Mouse (Mus musculus) heart, embryonic 11.5 days (tissue): ENCODE data around the gene Atxn1. TPM values are rescaled to one million over a fixed set of nuclear protein-coding genes. Genes with fewer than 3 reads are reported as not detected.

Experiments used
- ATAC-seq: fragments of 200-750 bp; cut with Nextera tagmentation; replicated peaks from 2 replicates; pipeline ENCODE4 v1.8.0; 2017; ENCODE audit warnings: moderate library complexity; ENCODE audit not compliant: insufficient number of reproducible peaks, low FRiP score, low TSS enrichment
- H3K27ac ChIP-seq: fragments of 300-500 bp; sonication (generic); 2 replicates; pipeline ENCODE4 v1.5.1; 2014; ENCODE audit warnings: mild to moderate bottlenecking, low read depth, low read length
- H3K27me3 ChIP-seq: fragments of 300-500 bp; sonication (generic); 2 replicates; pipeline ENCODE4 v1.6.1; 2014; ENCODE audit warnings: mild to moderate bottlenecking, low read length, mixed read lengths; ENCODE audit not compliant: control insufficient read depth, insufficient read depth
- H3K36me3 ChIP-seq: fragments of 300-500 bp; sonication (generic); 2 replicates; pipeline ENCODE4 v1.6.1; 2014; ENCODE audit warnings: mild to moderate bottlenecking, low read length, moderate library complexity, mixed read lengths; ENCODE audit not compliant: control insufficient read depth, insufficient read depth
- H3K4me1 ChIP-seq: fragments of 300-500 bp; sonication (generic); 2 replicates; pipeline ENCODE4 v1.6.1; 2014; ENCODE audit warnings: low read length; ENCODE audit not compliant: control insufficient read depth, insufficient read depth
- H3K4me2 ChIP-seq: fragments of 300-500 bp; sonication (generic); 2 replicates; pipeline ENCODE4 v1.6.1; 2014; ENCODE audit warnings: mild to moderate bottlenecking, moderate library complexity
- H3K4me3 ChIP-seq: fragments of 300-500 bp; sonication (generic); 2 replicates; pipeline ENCODE4 v1.5.1; 2014; ENCODE audit warnings: low read depth, low read length
- H3K9ac ChIP-seq: fragments of 300-500 bp; sonication (generic); 2 replicates; pipeline ENCODE4 v1.6.1; 2014; ENCODE audit warnings: mild to moderate bottlenecking, low read depth, low read length, moderate library complexity
- H3K9me3 ChIP-seq: fragments of 300-500 bp; sonication (generic); replicated peaks from 2 replicates; pipeline ENCODE4 v1.6.1; 2016; ENCODE audit warnings: low read length; ENCODE audit not compliant: control insufficient read depth
- WGBS: fragments of 180-500 bp; shearing (Covaris S2); extraction: QIAGEN DNeasy Blood & Tissue Kit; methylation state at CpG from one replicate; pipeline ENCODE4 v1.1.7; 2014; ENCODE audit not compliant: insufficient replicate concordance; 5-methylcytosine and 5-hydroxymethylcytosine counted together
- polyA plus RNA-seq: library from polyadenylated mRNA; unstranded; fragments of >200 nt; fragmentation: Nextera tagmentation; extraction: Ambion mirVana; gene quantifications from 2 replicates; pipeline ENCODE4 v1.2.1, GENCODE M21; 2014

Atxn1 gene
- polyA plus RNA-seq, 1 experiment from 2014 or later = 6.4 TPM

- no peaks in the 10 kb centered on the region for H3K27me3 ChIP-seq
- no peaks in the 10 kb centered on the region for H3K36me3 ChIP-seq
- 86% methylated on average over 5 of the region's 5 CpGs for WGBS
- H3K4me2 ChIP-seq = no peak overlapping the region
- ATAC-seq = no peak
- H3K4me3 ChIP-seq = no peak overlapping the region
- H3K9ac ChIP-seq = no peak overlapping the region
- H3K4me1 ChIP-seq = 0 out of 2 replicates have a peak, but pooled peaks cover under 1% of the 10 kb centered on the region
- no peaks in the 10 kb centered on the region for H3K9me3 ChIP-seq
- H3K27ac ChIP-seq = no peak overlapping the region
Observed at GRCm38 (mm10) chr13:45583061-45583460, 381.7 kb downstream of the Atxn1 start.

GRCm38 (mm10) chr13:45582294-45582693 is 382.5 kb downstream of the Atxn1 start:
- Histone ChIP-seq H3K27me3 (no peaks in the 10 kb centered on the region), H3K27ac (no peak overlapping the region), H3K9ac (no peak overlapping the region), H3K4me3 (no peak overlapping the region), H3K9me3 (no peaks in the 10 kb centered on the region), H3K4me1 (peaks cover 6% of the 10 kb centered on the region; the same call in 1 of the 2 replicates), H3K4me2 (no peak overlapping the region), H3K36me3 (no peaks in the 10 kb centered on the region)
- ATAC-seq = no peak
- 78% methylated on average over 12 of the region's 12 CpGs for WGBS

GRCm38 (mm10) chr13:45579751-45580150 is 385.1 kb downstream of the Atxn1 start:
- Histone ChIP-seq H3K4me3 (no peak overlapping the region), H3K4me1 (peaks cover 6% of the 10 kb centered on the region; the same call in 1 of the 2 replicates), H3K27ac (no peak overlapping the region), H3K27me3 (no peaks in the 10 kb centered on the region), H3K9ac (no peak overlapping the region), H3K9me3 (no peaks in the 10 kb centered on the region), H3K36me3 (no peaks in the 10 kb centered on the region), H3K4me2 (no peak overlapping the region)
- 72% methylated on average over 3 of the region's 3 CpGs for WGBS
- no peak for ATAC-seq

DNA sequence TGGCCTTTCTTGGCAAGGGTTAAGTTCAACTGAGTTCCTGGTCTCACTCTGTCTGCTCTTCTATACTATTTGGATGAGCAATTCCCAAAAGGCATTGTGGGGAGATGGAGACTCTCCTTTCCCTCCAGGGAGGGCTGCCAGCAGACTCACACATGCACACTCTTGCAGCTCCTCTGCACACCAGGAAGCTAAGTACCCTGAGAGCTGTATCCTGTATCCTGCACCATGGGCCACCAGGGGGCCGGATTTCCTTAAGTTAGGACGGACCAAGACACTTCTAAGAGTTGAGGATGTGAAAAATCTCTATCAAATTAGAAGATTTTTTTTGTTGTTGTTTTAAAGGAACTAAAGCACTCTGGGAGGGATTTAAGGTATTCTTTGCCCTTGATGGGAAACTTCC is 387.0 kb downstream of the Atxn1 start:
- Histone ChIP-seq H3K36me3 (no peaks in the 10 kb centered on the region), H3K9ac (no peak overlapping the region), H3K4me3 (no peak overlapping the region), H3K4me2 (no peak overlapping the region), H3K4me1 (peaks cover 6% of the 10 kb centered on the region; the same call in 1 of the 2 replicates), H3K27me3 (no peaks in the 10 kb centered on the region), H3K27ac (no peak overlapping the region), H3K9me3 (no peaks in the 10 kb centered on the region)
- no peak for ATAC-seq
- WGBS = 39% methylated on average over 2 of the region's 2 CpGs

GRCm38 (mm10) chr13:45577366-45577765 is 387.4 kb downstream of the Atxn1 start:
- no peaks in the 10 kb centered on the region for H3K36me3 ChIP-seq
- no peak for ATAC-seq
- WGBS = 44% methylated on average over 5 of the region's 5 CpGs
- H3K9me3 ChIP-seq = no peaks in the 10 kb centered on the region
- no peak overlapping the region for H3K4me2 ChIP-seq
- no peak overlapping the region for H3K27ac ChIP-seq
- H3K4me1 ChIP-seq = peaks cover 6% of the 10 kb centered on the region; the same call in 1 of the 2 replicates
- no peak overlapping the region for H3K9ac ChIP-seq
- no peak overlapping the region for H3K4me3 ChIP-seq
- no peaks in the 10 kb centered on the region for H3K27me3 ChIP-seq

DNA sequence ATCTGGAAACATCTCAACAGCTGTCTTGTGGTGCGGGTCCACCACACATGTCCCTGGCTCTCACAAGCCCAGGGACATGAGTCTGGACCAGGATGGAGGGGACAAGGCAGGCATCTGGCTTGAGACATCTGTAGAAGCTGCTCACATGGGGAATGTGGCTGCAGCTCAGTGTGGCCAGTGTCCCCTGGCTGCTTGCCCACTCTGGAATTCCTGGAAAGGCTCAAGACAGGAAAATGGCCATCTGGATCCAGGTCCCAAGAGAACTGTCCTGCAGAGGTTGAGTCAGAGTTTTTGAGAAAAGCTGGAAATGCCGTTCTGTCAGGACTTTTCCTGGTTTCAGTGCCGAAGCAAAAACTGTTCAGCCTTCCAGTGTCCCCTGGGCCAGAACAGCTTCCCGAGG is 388.6 kb downstream of the Atxn1 start:
- 63% methylated on average over 4 of the region's 4 CpGs for WGBS
- peak overlapping the region; percentile 34; the same call in 1 of the 2 replicates for H3K9ac ChIP-seq
- peak overlapping the region; percentile 16; the same call in 1 of the 2 replicates for H3K4me2 ChIP-seq
- no peaks in the 10 kb centered on the region for H3K9me3 ChIP-seq
- ATAC-seq = 0 out of 2 replicates have a peak, but pooled peaks have one; percentile 29
- H3K4me1 ChIP-seq = peaks cover 9% of the 10 kb centered on the region
- no peaks in the 10 kb centered on the region for H3K36me3 ChIP-seq
- H3K27ac ChIP-seq = peak overlapping the region; percentile 80
- no peak overlapping the region for H3K4me3 ChIP-seq
- H3K27me3 ChIP-seq = no peaks in the 10 kb centered on the region

DNA sequence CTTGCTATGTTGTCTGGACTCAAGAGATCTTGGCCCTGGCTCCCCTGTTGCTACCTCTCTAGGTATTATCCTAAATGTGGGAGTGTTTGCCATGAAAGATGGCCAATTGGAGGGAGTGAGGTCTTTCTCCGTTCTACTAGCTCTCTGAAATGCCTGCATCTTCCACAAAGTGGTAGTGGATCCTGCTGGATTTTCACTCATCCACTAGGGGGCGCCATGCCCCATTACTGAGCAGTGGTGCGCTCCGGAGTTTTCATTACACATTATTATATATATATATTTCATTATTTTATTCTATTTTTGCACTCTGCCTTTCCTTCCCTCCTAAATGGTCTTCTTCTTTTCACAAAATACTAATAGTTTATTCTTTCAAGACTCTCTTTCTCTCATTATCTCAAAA is 392.0 kb downstream of the Atxn1 start:
- no peak overlapping the region for H3K9ac ChIP-seq
- H3K4me1 ChIP-seq = peaks cover 6% of the 10 kb centered on the region
- H3K4me2 ChIP-seq = no peak overlapping the region
- H3K36me3 ChIP-seq = no peaks in the 10 kb centered on the region
- H3K27ac ChIP-seq = no peak overlapping the region
- no peaks in the 10 kb centered on the region for H3K9me3 ChIP-seq
- H3K27me3 ChIP-seq = no peaks in the 10 kb centered on the region
- no peak for ATAC-seq
- no peak overlapping the region for H3K4me3 ChIP-seq
- 36% methylated on average over 4 of the region's 4 CpGs for WGBS

- H3K4me1 ChIP-seq = peaks cover 3% of the 10 kb centered on the region; the same call in 1 of the 2 replicates
- H3K4me2 ChIP-seq = peak overlapping the region; percentile 45
- no peaks in the 10 kb centered on the region for H3K27me3 ChIP-seq
- WGBS = under 1% methylated on average over 6 of the region's 6 CpGs
- no peaks in the 10 kb centered on the region; the same call in none of the 2 replicates for H3K36me3 ChIP-seq
- H3K4me3 ChIP-seq = no peak overlapping the region
- H3K9me3 ChIP-seq = no peaks in the 10 kb centered on the region
- ATAC-seq = no peak
- H3K9ac ChIP-seq = no peak overlapping the region
- no peak overlapping the region for H3K27ac ChIP-seq
Observed at GRCm38 (mm10) chr13:45571795-45572262, 393.0 kb downstream of the Atxn1 start.

DNA sequence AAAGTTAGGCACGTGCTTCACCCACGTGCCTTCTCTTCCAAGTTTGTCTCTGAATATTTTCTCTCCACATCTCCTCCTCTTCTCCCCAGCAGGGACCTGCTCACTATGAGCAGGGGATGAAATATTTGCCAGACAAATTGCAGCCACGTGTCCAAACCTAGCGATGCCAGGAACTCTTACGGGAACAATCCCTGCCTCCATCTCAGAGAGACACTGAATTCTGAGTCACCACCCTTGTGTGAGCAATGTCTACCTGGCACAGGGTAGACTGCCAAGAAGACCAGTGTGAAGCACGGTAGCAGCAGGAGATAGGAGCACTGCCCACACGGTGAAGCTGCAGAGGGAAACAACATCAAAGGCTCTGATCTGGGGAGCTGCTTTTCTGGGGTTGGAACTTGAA is 394.9 kb downstream of the Atxn1 start:
- H3K27ac ChIP-seq = no peak overlapping the region
- 67% methylated on average over 7 of the region's 7 CpGs for WGBS

More for the DNA sequence above, 394.9 kb downstream of the Atxn1 start:
- H3K36me3 ChIP-seq = no peaks in the 10 kb centered on the region; the same call in none of the 2 replicates
- H3K9ac ChIP-seq = no peak overlapping the region
- ATAC-seq = no peak
- H3K4me1 ChIP-seq = peaks cover 3% of the 10 kb centered on the region; the same call in 1 of the 2 replicates
- H3K9me3 ChIP-seq = no peaks in the 10 kb centered on the region
- no peak overlapping the region for H3K4me3 ChIP-seq
- no peaks in the 10 kb centered on the region for H3K27me3 ChIP-seq
- no peak overlapping the region for H3K4me2 ChIP-seq
